Mouse (Mus musculus) E14TG2a.4 (cell line): ENCODE measurements around the gene Foxl2.

ENCODE experiments used
- H3K27me3 ChIP-seq: 2 replicates; pipeline ENCODE4 v1.6.1; 2014; ENCODE audit warnings: low read length, control low read depth; ENCODE audit not compliant: insufficient read depth
- H3K36me3 ChIP-seq: 2 replicates; pipeline ENCODE4 v1.6.1; 2014; ENCODE audit warnings: low read length, control low read depth; ENCODE audit not compliant: insufficient read depth
- H3K4me1 ChIP-seq: replicated peaks from 2 replicates; pipeline ENCODE4 v1.6.1; 2014; ENCODE audit warnings: low read depth, low read length, control low read depth
- H3K4me3 ChIP-seq: replicated peaks from 2 replicates; pipeline ENCODE4 v1.5.1; 2014; ENCODE audit warnings: mild to moderate bottlenecking, low read length
- H3K9me3 ChIP-seq: 2 replicates; pipeline ENCODE4 v1.6.1; 2014; ENCODE audit warnings: low read length, control low read depth
- CTCF ChIP-seq: conservative IDR thresholded peaks from 2 replicates; pipeline ENCODE4 v1.5.1; 2014; ENCODE audit warnings: low read length
- NANOG ChIP-seq: IDR thresholded peaks from 2 replicates; pipeline ENCODE4 v1.6.1; 2014; ENCODE audit warnings: borderline replicate concordance, low read length, mixed read lengths
- POU5F1 ChIP-seq: IDR thresholded peaks from 2 replicates; pipeline ENCODE4 v1.6.1; 2014; ENCODE audit warnings: low read length, borderline replicate concordance

Gene Foxl2

GRCm38 (mm10) chr9:98952171-98953050 is 2.7 kb upstream of the Foxl2 start:
- peaks cover 81% of the 10 kb centered on the region for H3K27me3 ChIP-seq
- H3K4me3 ChIP-seq: peak overlapping the region; percentile 41; the same call in 1 of the 2 replicates
- TF ChIP-seq CTCF (no peak), POU5F1 (no peak), NANOG (no peak)
- peaks cover 29% of the 10 kb centered on the region for H3K4me1 ChIP-seq
- H3K9me3 ChIP-seq: no peaks in the 10 kb centered on the region
- no peaks in the 10 kb centered on the region for H3K36me3 ChIP-seq

DNA sequence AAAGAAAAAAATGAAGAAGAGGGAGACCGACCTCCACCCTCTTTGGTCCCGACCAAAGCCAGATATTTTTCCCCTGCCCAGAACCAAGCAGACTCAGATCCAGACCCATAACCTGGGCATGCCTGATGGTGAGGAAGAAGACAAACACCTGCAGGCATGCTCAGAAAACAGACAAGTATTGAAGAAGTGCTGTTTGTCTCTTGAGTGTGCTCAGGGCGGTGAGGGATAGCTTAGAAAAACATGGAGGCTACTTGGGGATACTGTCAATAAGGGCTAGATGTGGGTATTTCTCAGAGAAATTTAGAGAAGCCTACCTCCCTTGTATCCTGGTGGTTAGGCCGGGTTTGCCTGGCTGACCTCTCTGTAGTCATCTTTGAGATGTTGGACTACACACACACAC is 1.8 kb upstream of the Foxl2 start:
- TF ChIP-seq NANOG: no peak
- TF ChIP-seq CTCF: no peak
- TF ChIP-seq POU5F1: no peak
- Histone ChIP-seq H3K9me3 (no peaks in the 10 kb centered on the region), H3K27me3 (peaks cover 87% of the 10 kb centered on the region), H3K4me3 (no peak overlapping the region), H3K36me3 (no peaks in the 10 kb centered on the region), H3K4me1 (peaks cover 34% of the 10 kb centered on the region)

DNA sequence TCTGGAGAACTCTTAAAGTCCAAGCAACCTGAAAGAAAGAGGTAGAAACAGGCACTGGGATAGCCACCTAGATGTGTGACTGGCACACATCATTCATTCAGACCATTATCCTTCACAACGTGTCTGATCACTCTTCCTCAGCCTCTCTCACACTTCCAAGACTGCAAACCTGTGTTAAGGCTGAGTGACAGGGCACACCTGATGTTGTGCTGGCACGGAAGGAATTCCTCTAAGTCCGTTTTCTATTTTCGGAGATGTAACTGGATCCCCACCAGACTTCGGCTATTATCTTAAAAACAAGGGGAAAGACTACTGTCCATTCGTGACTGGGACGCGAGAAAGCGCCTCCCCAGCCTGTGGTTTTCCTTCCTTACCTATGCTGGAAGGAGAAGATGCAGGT is 1.3 kb upstream of the Foxl2 start:
- peaks cover 34% of the 10 kb centered on the region for H3K4me1 ChIP-seq
- no peaks in the 10 kb centered on the region for H3K36me3 ChIP-seq
- TF ChIP-seq CTCF (no peak), POU5F1 (no peak), NANOG (no peak)
- peaks cover 92% of the 10 kb centered on the region for H3K27me3 ChIP-seq
- H3K9me3 ChIP-seq: no peaks in the 10 kb centered on the region
- H3K4me3 ChIP-seq: no peak overlapping the region

DNA sequence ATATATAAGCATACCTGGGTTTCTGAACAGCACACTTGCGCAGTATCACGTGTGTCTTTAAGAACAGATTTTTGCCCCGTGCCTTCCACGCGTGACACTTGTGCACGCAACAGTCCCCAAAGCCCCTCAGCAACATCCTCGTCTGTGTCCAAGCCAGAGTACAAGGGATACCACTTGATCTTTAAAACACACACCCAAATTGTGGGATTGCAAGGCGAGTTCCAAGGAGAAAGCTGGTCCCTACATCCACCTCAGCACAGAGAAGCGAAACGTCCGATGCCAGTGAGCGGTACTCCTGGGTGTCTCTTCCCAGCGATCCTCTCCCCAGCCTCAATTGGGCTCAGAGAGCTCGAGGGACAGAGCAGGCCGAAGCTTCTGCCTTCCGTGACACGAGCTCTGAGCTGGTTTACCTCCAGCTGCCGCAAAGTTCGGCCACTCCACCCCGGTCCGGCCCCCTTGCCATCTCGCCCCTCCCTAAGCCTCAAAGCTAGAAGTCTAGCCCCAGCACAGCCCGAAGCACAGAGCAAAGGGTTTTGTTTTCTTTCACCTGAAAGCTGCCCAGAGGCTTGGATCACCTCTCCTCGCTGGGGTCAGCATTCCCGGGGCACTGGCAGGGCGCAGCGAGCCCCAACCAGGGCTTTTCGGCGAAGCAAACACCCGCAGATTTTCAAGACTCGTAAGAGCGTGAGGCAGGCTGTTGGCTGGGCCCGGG is 541 bp upstream of the Foxl2 start:
- Histone ChIP-seq H3K36me3 (no peaks in the 10 kb centered on the region), H3K27me3 (peaks cover 94% of the 10 kb centered on the region), H3K4me1 (peaks cover 34% of the 10 kb centered on the region), H3K9me3 (no peaks in the 10 kb centered on the region), H3K4me3 (peak overlapping the region; percentile 76)
- TF ChIP-seq CTCF (no peak), POU5F1 (no peak), NANOG (no peak)

- TF ChIP-seq NANOG: no peak
- TF ChIP-seq CTCF: no peak
- TF ChIP-seq POU5F1: no peak
- H3K4me1 ChIP-seq: peaks cover 34% of the 10 kb centered on the region
- no peaks in the 10 kb centered on the region for H3K36me3 ChIP-seq
- peaks cover 97% of the 10 kb centered on the region for H3K27me3 ChIP-seq
- no peaks in the 10 kb centered on the region for H3K9me3 ChIP-seq
- peak overlapping the region; percentile 76 for H3K4me3 ChIP-seq
Observed at GRCm38 (mm10) chr9:98955716-98956224, 682 bp downstream of the Foxl2 start.

DNA sequence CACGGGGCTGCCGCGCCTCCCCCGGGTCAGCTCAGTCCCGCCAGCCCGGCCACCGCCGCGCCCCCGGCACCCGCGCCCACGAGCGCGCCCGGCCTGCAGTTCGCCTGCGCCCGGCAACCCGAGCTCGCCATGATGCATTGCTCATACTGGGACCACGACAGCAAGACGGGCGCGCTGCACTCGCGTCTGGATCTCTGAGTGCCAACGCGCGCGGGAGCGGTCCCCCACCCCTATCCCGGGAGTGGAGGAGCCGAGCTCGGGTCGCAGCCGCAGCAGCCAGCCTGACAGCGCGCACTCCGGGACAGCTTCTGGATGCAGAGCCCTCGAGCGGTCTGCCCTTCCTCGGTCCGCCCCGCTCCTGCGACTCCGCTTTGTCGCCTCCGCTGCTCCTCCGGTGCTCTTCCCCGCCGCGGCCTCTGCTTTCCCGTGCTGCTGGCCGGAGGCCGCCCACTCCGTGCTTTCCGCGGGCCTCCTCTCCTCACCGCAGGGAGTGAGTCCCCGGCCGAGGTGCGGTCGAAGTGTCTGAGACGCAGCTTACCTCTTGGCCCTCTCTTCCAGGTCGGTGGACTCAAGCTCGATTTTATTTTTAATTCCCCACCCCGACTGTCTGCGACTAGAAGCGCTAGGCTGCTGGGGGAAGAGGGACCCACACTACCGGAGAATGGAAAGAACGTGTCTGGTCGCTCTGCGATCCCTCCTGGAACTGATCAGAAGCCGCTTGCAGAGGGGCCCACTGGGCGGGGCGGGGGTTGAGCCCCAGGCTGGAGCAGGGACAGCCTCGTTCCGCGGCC is 1.7 kb downstream of the Foxl2 start:
- Histone ChIP-seq H3K4me3 (peak overlapping the region; percentile 76), H3K9me3 (no peaks in the 10 kb centered on the region), H3K4me1 (peaks cover 34% of the 10 kb centered on the region), H3K36me3 (no peaks in the 10 kb centered on the region), H3K27me3 (peaks cover 97% of the 10 kb centered on the region)
- TF ChIP-seq NANOG (no peak), CTCF (no peak), POU5F1 (no peak)

DNA sequence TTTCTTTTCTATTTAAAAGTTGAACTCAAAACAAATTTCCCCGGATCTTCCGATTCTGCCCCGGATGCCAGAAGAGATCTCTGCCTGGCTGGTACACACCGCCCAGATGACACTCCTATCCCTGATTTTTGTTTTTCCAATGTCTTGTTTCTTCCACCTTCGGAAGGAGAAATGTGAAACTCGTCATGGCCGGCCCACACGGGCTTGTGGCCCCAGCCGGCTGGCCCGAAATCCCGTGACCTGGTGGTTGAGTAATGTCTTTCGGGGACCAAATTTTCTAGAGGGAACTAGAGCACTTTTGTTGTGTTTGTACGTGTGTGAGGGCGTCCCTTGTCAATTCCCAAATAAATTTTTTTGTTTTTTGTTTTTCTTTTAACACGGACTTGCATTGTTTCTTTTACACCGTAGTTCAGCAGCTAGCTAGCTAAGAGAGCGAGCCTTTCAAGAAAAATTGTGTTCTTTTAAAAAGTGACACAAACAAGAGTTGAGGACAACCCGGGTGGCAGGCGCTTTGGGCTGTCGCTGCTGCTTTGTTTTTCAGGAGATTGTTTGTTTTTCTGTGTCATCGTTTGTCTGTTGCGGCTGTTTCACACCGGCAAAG is 2.8 kb downstream of the Foxl2 start:
- H3K4me1 ChIP-seq: peaks cover 34% of the 10 kb centered on the region
- no peaks in the 10 kb centered on the region for H3K9me3 ChIP-seq
- no peak overlapping the region for H3K4me3 ChIP-seq
- no peak for TF ChIP-seq POU5F1
- TF ChIP-seq CTCF: no peak
- TF ChIP-seq NANOG: no peak
- peaks cover 97% of the 10 kb centered on the region for H3K27me3 ChIP-seq
- H3K36me3 ChIP-seq: no peaks in the 10 kb centered on the region

- Histone ChIP-seq H3K4me3 (no peak overlapping the region), H3K36me3 (no peaks in the 10 kb centered on the region), H3K4me1 (peaks cover 38% of the 10 kb centered on the region), H3K9me3 (no peaks in the 10 kb centered on the region), H3K27me3 (peaks cover 97% of the 10 kb centered on the region)
- TF ChIP-seq CTCF (no peak), POU5F1 (no peak), NANOG (no peak)
Observed at GRCm38 (mm10) chr9:98958628-98959027, 3.5 kb downstream of the Foxl2 start.
